Mouse (Mus musculus) sigmoid colon, adult 10 weeks (tissue): Measurements from ENCODE around the gene Gm10406. TPM values are rescaled to one million over a fixed set of nuclear protein-coding genes. Genes with fewer than 3 reads are reported as not detected.

Source experiments
- polyA plus RNA-seq: library from polyadenylated mRNA; stranded (reverse); fragments of 350-450 nt; fragmentation: Illumina TruSeq; extraction: RNeasy Lipid Tissue Mini Kit (QIAGEN cat#74804); gene quantifications from one replicate; pipeline ENCODE4 v1.2.3, GENCODE M21; 2014; ENCODE audit warnings: low read depth, low replicate concordance

The Gm10406 gene
- 0.47 TPM for polyA plus RNA-seq

DNA sequence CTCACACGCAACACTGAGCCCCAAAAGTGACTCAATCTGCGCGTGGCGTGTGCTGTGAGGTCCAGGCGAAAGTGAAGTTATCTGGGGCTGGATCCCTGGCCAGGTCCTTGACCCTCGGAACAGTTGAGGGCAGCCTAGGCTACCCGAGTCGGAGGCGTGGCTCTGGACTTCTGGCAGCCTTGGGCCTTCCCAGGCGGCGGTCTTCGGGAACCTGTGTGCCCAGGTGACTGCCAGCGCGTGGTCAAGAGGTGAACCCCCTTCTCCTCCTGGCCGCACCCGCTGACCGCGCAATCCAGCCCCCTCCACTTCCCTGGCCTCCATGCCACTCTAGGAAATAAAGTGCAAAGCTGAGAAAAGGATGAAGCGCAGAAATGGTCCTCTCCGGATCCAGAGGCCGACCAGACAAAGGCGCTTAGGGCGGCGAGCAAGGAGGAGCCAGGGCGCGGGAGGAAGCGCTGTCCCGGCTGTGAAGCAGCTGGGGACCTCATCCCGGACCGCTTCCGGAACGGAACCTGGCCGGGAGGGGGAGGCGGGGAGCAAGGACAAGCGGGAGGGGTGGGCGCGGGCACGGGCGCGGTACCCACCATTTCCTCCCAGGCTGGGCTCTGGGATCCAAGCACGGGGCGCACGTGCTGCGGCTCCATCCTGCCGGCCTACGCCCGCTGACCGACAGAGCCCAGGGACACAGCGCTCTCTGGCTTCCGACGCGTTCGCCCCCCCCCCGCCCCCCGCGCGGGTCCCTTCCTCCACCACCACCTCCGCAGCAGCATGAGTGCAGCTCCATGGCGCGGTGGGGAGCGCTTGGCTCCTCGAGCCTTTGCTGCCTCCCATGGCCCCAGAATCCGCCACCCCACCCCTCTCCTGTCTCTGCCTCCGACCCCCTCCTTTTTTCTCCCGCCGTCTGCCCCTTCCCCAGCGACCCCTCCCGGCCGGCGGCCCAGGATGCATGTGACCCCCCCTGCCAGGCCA is at the start of gene Gm10406:
Gm10406 (minus strand) TSS at position 669 of the 969 bp plus-strand sequence.

DNA sequence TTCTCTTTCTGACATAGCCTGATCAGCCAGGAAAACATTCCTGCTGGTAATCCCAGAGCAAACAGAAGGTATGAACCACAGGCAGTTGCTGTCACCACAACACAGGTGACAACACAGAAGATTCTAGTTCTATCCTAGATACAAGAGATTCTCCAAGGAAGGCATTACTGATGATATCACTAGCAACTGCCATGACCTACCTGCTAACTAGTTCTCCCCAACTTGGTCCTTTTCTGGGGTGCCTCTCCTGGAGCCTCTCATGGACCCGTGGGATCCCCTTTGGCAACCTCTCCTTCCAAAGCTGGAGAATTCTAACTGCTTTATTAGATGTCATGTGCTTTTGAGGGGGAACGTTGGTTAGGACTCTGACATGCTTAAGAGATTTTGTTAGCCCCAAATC is 17.6 kb upstream of the Gm10406 start, which contains the start of gene Gm3685:
Gm3685 (minus strand) TSS at position 101 of the 400 bp plus-strand sequence.

DNA sequence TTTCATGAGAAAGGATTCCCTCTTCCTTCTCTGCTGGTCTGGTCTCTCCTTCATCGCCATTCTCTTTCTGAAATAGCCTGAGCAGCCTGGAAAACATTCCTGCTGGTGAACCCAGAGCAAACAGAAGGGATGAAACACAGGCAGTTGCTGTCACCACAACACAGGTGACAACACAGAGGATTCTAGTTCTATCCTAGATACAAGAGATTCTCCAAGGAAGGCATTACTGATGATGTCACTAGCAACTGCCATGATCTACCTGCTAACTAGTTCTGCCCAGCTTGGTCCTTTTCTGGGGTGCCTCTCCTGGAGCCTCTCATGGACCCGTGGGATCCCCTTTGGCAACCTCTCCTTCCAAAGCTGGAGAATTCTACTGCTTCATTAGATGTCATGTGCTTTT is 53.5 kb downstream of the Gm10406 start, which contains the start of gene Gm6356:
Gm6356 (minus strand) TSS at position 101 of the 400 bp plus-strand sequence.

Other genes with a start within 250 kb of the Gm10406 start
- gene Gm3642, start 187.1 kb downstream of the Gm10406 start, polyA plus RNA-seq, result not detected
- 0.38 TPM for gene Gm3667, start 137.5 kb downstream of the Gm10406 start, polyA plus RNA-seq
- not detected for gene Gm6356, start 53.6 kb downstream of the Gm10406 start, polyA plus RNA-seq
- not detected for gene Gm3685, start 17.5 kb upstream of the Gm10406 start, polyA plus RNA-seq
- 2.2 TPM for gene Gm3696, start 73.2 kb upstream of the Gm10406 start, polyA plus RNA-seq
- not detected for gene Gm6676, start 98.0 kb upstream of the Gm10406 start, polyA plus RNA-seq
- gene Gm3512, start 147.1 kb upstream of the Gm10406 start, polyA plus RNA-seq, result 1.6 TPM
- not detected for gene Gm16434, start 167.1 kb upstream of the Gm10406 start, polyA plus RNA-seq
- gene Gm3727, start 237.3 kb upstream of the Gm10406 start, polyA plus RNA-seq, result not detected